Mouse (Mus musculus) forebrain, postnatal 0 days (tissue): ENCODE results near the gene Scamp2. TPM values are rescaled to one million over a fixed set of nuclear protein-coding genes. Genes with fewer than 3 reads are reported as not detected.
A peak's percentile ranks its signal among the peaks of the same experiment; 100 is the strongest.

Source experiments
- ATAC-seq: fragments of 200-750 bp; cut with Nextera tagmentation; 2 replicates; pipeline ENCODE4 v1.8.0; 2017; ENCODE audit warnings: mild to moderate bottlenecking, moderate library complexity
- DNase-seq: peaks from one replicate; pipeline ENCODE4 v3.0.0-alpha.2; 2015
- H3K27ac ChIP-seq: fragments of 300-500 bp; sonication (generic); 2 replicates; pipeline ENCODE4 v1.5.1; 2014; ENCODE audit warnings: low read depth, mild to moderate bottlenecking, antibody characterized with exemption, low read length, moderate library complexity, mixed read lengths
- H3K27me3 ChIP-seq: fragments of 300-500 bp; sonication (generic); 2 replicates; pipeline ENCODE4 v1.6.1; 2014; ENCODE audit warnings: mild to moderate bottlenecking, low read length, mixed read lengths; ENCODE audit not compliant: insufficient read depth
- H3K36me3 ChIP-seq: fragments of 300-500 bp; sonication (generic); 2 replicates; pipeline ENCODE4 v1.6.1; 2014; ENCODE audit warnings: mild to moderate bottlenecking, moderate library complexity; ENCODE audit not compliant: insufficient read depth
- H3K4me1 ChIP-seq: fragments of 300-500 bp; sonication (generic); 2 replicates; pipeline ENCODE4 v1.6.1; 2014; ENCODE audit warnings: antibody characterized with exemption; ENCODE audit not compliant: insufficient read depth
- H3K4me2 ChIP-seq: fragments of 300-500 bp; sonication (generic); 2 replicates; pipeline ENCODE4 v1.6.1; 2014; ENCODE audit warnings: low read depth, mild to moderate bottlenecking, moderate library complexity
- H3K4me3 ChIP-seq: fragments of 300-500 bp; sonication (generic); 2 replicates; pipeline ENCODE4 v1.5.1; 2014; ENCODE audit warnings: low read depth, low read length, mixed read lengths
- H3K9ac ChIP-seq: fragments of 300-500 bp; sonication (generic); 2 replicates; pipeline ENCODE4 v1.6.1; 2014; ENCODE audit warnings: mild to moderate bottlenecking
- H3K9me3 ChIP-seq: fragments of 300-500 bp; sonication (generic); 2 replicates; pipeline ENCODE4 v1.6.1; 2016; ENCODE audit warnings: low read length
- CTCF ChIP-seq: sonication (generic); IDR thresholded peaks from 2 replicates; pipeline ENCODE4 v1.5.1; 2016; ENCODE audit warnings: antibody characterized with exemption, control low read depth, low read depth
- WGBS: fragments of 180-500 bp; shearing (Covaris S2); extraction: QIAGEN DNeasy Blood & Tissue Kit; methylation state at CpG from one replicate; pipeline ENCODE4 v1.1.7; 2014; 5-methylcytosine and 5-hydroxymethylcytosine counted together
- polyA plus RNA-seq: library from polyadenylated mRNA; unstranded; fragments of >200 nt; fragmentation: Nextera tagmentation; extraction: Ambion mirVana; gene quantifications from 2 replicates; pipeline ENCODE4 v1.2.1, GENCODE M21; 2015
- total RNA-seq: library from RNA; depleted of rRNA; stranded (reverse); fragments of >200 nt; gene quantifications from 2 replicates; pipeline ENCODE4 v1.2.3, GENCODE M21; 2014; rRNA removed

Scamp2 gene
- 29.3 and 36.3 TPM in 2 replicates for total RNA-seq
- 37.3 and 42.8 TPM in 2 replicates for polyA plus RNA-seq

GRCm38 (mm10) chr9:57560861-57561710 lies at the start of gene Scamp2:
Gene Scamp2 (plus strand): TSS chr9:57560943.
- peak; percentile 96 for DNase-seq
- peak; percentile 47 for TF ChIP-seq CTCF

DNA sequence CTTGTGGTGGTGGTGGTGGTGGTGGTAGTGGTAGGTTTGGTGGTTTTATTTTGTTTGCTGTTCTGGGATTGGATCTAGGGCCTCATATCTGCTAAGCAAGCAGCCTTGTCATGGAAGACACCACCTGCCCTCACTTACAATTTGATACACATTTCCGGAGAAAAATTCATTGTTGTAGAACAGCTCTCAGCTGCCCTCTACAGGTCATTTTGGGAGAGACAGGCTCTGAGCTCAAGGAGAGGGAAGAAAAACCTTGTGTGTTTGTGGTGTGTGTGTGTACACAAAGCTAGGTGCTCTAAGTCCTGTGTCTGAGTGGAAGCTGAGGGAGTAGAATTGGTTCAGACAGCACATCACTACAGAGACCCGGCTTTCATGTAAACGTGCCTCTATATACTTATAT lies 43.6 kb upstream of the Scamp2 start:
- Histone ChIP-seq H3K27me3 (no peaks in the 10 kb centered on the region), H3K4me2 (no peak overlapping the region), H3K9ac (no peak overlapping the region), H3K9me3 (no peaks in the 10 kb centered on the region), H3K4me3 (no peak overlapping the region), H3K27ac (peak overlapping the region; percentile 42; the same call in 1 of the 2 replicates), H3K4me1 (0 out of 2 replicates have a peak, but pooled peaks cover 2% of the 10 kb centered on the region), H3K36me3 (no peaks in the 10 kb centered on the region)
- DNase-seq (peak; percentile 93), ATAC-seq (peak; percentile 44)
- 9% methylated on average over 3 of the region's 3 CpGs for WGBS
- peak; percentile 91 for TF ChIP-seq CTCF

More at GRCm38 (mm10) chr9:57560861-57561710, at the start of gene Scamp2:
- peak within 1 kb of the TSS; percentile 64 for H3K4me2 ChIP-seq
- no peaks in the 10 kb centered on the region for H3K36me3 ChIP-seq
- WGBS, result 3% methylated on average over 37 of the region's 37 CpGs
- peaks cover 10% of the 10 kb centered on the region for H3K4me1 ChIP-seq
- peak within 1 kb of the TSS; percentile 68 for H3K27ac ChIP-seq
- ATAC-seq, result peak; percentile 99
- no peaks in the 10 kb centered on the region for H3K27me3 ChIP-seq
- no peaks in the 10 kb centered on the region for H3K9me3 ChIP-seq
- H3K9ac ChIP-seq, result peak within 1 kb of the TSS; percentile 54
- H3K4me3 ChIP-seq, result peak within 1 kb of the TSS; percentile 59

- Histone ChIP-seq H3K36me3 (no peaks in the 10 kb centered on the region), H3K27me3 (no peaks in the 10 kb centered on the region), H3K27ac (peak overlapping the region; percentile 86), H3K4me1 (peaks cover 20% of the 10 kb centered on the region; the same call in 1 of the 2 replicates), H3K4me3 (peak overlapping the region; percentile 92), H3K4me2 (peak overlapping the region; percentile 63), H3K9me3 (no peaks in the 10 kb centered on the region), H3K9ac (peak overlapping the region; percentile 95)
- DNase-seq, result no peak
- WGBS, result 22% methylated on average over 16 of the region's 16 CpGs
- TF ChIP-seq CTCF, result peak; percentile 25
- peak; percentile 60 for ATAC-seq
Observed at GRCm38 (mm10) chr9:57520375-57521055, 40.2 kb upstream of the Scamp2 start.

- H3K9me3 ChIP-seq, result no peaks in the 10 kb centered on the region
- H3K4me1 ChIP-seq, result peaks cover 20% of the 10 kb centered on the region; the same call in 1 of the 2 replicates
- peak; percentile 97 for ATAC-seq
- DNase-seq, result peak; percentile 96
- H3K9ac ChIP-seq, result peak within 1 kb of the TSS; percentile 95
- H3K36me3 ChIP-seq, result no peaks in the 10 kb centered on the region
- peak within 1 kb of the TSS; percentile 86 for H3K27ac ChIP-seq
- WGBS, result 3% methylated on average over 95 of the region's 95 CpGs
- H3K4me2 ChIP-seq, result peak within 1 kb of the TSS; percentile 63
- H3K4me3 ChIP-seq, result peak within 1 kb of the TSS; percentile 92
- no peaks in the 10 kb centered on the region for H3K27me3 ChIP-seq
- no peak; the same call in 1 of the 2 replicates for TF ChIP-seq CTCF
Observed at GRCm38 (mm10) chr9:57521056-57521911, 39.5 kb upstream of the Scamp2 start, which contains the start of gene Cox5a. Gene Cox5a (plus strand): TSS chr9:57521274.

GRCm38 (mm10) chr9:57522114-57522860 lies 38.5 kb upstream of the Scamp2 start:
- H3K27ac ChIP-seq, result peak overlapping the region; percentile 86; the same call in 1 of the 2 replicates
- peak overlapping the region; percentile 95 for H3K9ac ChIP-seq
- no peaks in the 10 kb centered on the region for H3K27me3 ChIP-seq
- DNase-seq, result no peak
- peak overlapping the region; percentile 63 for H3K4me2 ChIP-seq
- no peak for ATAC-seq
- H3K36me3 ChIP-seq, result no peaks in the 10 kb centered on the region
- WGBS, result 36% methylated on average over 7 of the region's 7 CpGs
- peaks cover 20% of the 10 kb centered on the region; the same call in 1 of the 2 replicates for H3K4me1 ChIP-seq
- TF ChIP-seq CTCF, result no peak
- no peaks in the 10 kb centered on the region for H3K9me3 ChIP-seq
- peak overlapping the region; percentile 92 for H3K4me3 ChIP-seq

DNA sequence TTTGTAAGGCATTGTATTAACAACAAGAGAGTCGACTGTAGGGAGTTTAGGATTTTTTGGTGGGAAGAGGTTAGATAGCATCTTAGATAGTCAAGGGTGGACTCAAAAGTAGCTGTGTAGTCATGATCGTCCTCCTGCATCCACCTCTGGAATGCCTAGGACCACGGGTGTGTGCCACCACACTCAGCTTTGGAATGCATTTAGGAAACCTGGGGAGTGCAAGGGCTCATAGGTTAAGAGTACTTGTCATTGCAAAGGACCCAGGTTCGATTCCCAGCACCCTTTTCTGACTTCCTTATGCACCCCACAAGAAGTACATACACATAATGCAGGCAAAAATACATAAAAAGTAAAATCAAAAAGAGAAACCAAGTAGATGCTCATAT lies 37.9 kb upstream of the Scamp2 start:
- peak overlapping the region; percentile 63 for H3K4me2 ChIP-seq
- H3K36me3 ChIP-seq, result no peaks in the 10 kb centered on the region
- peak overlapping the region; percentile 92; the same call in 1 of the 2 replicates for H3K4me3 ChIP-seq
- peaks cover 20% of the 10 kb centered on the region; the same call in 1 of the 2 replicates for H3K4me1 ChIP-seq
- peak overlapping the region; percentile 95; the same call in 1 of the 2 replicates for H3K9ac ChIP-seq
- no peak for DNase-seq
- no peak for TF ChIP-seq CTCF
- no peak overlapping the region for H3K27ac ChIP-seq
- no peaks in the 10 kb centered on the region for H3K9me3 ChIP-seq
- ATAC-seq, result no peak
- WGBS, result 72% methylated on average over 4 of the region's 4 CpGs
- no peaks in the 10 kb centered on the region for H3K27me3 ChIP-seq
